Mouse (Mus musculus) brain, adult 2 months (tissue): ENCODE data around the gene Bend7.

ENCODE experiments used
- DNase-seq: peaks from one replicate; pipeline ENCODE4 v3.0.0; 2011; ENCODE audit warnings: low read depth, low spot score

Gene Bend7

GRCm38 (mm10) chr2:4717769-4718661, at the start of gene Bend7:
TSS of gene Bend7 (plus strand) at chr2:4717831.
- DNase-seq, result peak; percentile 25

DNA sequence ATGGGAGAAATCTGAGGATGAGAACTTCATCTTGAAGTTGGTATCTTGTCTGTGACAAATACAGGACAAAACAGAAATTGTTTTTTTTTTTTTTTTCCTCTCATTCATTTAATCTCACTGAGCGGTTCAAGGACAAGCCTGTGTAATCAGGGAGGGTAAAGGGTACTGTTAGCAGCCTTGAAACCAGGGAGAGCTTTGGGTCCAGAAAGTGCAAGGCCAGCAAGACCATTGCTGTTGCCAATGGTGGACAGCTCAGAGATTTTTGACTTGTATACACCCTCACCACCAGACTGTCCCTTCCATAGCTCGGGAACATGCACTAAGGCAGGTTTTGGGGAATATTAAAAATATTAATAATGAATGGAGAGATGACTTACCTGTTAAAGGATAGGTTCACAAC, 49.0 kb upstream of the Bend7 start:
- DNase-seq, result no peak

DNA sequence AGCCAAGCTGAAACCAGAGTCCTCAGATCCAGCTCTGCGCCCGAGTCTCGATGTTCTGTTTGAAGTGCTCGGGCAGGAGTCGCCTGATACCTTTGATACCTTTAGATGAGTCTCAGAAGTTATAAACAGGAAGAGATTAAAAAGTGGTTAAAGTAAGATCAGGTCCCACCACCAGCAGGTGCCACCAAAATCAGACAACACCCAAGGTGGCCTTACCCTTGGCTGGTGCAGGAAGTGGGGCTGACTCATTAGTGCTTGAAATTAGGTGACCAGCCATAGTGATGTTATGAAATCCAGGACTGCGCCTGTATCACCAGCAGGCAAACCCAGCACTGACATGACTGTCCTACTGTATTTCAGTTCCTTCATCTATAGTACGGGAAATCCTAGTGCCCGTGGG, 47.9 kb upstream of the Bend7 start:
- DNase-seq, result no peak

GRCm38 (mm10) chr2:4671636-4672035, 46.0 kb upstream of the Bend7 start:
- DNase-seq, result no peak

- no peak for DNase-seq
These were observed 37.7 kb upstream of the Bend7 start for GRCm38 (mm10) chr2:4679886-4680285.

DNA sequence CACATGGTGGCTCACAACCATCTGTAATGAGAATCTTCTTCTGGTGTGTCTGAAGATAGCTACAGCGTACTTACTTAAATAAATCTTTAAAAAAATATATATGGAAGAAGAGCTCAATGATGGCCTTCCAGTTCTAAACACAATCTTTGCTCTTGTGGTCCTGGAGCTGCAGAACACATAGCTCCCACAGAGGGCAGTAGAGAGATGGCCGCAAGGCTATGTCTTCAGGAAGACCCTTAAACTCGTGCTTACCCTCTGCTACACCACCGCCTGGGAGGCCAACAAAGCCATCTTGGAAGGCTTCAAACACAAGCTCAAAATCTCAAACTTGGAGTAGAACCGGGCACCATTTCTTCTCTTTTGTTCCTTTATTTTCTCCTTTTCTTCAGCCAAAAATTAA, 6.4 kb upstream of the Bend7 start:
- no peak for DNase-seq

DNA sequence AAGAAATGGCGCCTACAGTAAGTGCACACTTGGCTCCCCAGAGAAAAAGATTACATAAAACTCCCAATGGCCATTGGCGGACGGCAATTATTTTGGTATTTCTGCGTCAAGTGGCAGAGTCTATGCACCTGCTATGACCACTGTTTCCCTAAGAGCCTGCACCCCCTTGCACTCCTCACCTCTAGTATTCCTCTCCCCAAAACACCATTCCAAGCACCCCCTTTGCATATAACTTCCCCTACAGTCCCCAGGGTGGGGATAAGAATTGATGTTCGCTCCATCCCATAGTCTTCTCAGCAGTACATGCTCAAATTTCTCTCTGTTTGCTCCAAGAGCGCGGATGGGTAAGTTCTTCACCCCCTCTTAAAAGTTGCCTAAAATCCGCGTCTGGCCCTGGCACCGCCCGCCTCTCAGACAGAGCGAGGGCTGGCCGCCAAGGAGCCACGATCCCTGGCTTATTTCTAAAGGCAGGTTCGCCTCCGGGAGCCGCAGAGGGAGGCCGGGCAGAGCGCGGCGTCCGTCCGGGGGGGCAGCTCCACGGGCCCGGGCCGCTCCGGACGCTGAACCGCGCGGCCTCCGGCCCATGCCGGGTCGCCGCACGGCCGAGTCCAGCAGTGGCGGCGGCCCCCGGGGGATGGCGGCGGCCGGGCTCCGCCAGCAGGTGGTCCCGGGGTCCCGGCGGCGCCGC, 406 bp upstream of the Bend7 start:
- DNase-seq, result peak; percentile 27

- DNase-seq, result no peak
These were observed 5.5 kb downstream of the Bend7 start for GRCm38 (mm10) chr2:4723088-4723487.

DNA sequence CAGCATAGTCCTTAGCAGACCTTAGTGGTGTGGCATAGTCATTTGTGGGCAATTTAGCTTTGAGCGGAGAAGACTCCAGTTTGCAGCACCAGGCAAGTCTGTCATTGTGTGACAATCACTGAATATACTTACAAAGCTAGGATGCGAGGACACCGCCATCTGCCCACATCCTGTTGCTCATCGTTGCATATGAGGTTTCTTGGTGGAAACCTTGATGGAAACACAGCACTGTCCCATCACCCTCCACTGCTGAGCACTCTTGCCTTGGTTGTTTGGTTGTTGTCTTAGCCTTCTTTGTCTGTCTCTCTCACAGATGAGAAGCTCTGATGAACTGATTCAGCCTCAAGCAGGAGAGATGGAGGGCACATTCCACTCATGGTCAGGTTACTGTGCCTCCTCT, 12.5 kb downstream of the Bend7 start:
- no peak for DNase-seq

- no peak for DNase-seq
These were observed 16.3 kb downstream of the Bend7 start for GRCm38 (mm10) chr2:4733971-4734370.

- DNase-seq, result no peak
These were observed 18.6 kb downstream of the Bend7 start for GRCm38 (mm10) chr2:4736095-4736797.

- DNase-seq, result no peak
These were observed 19.1 kb downstream of the Bend7 start for GRCm38 (mm10) chr2:4736798-4737155.

- no peak for DNase-seq
These were observed 34.3 kb downstream of the Bend7 start for GRCm38 (mm10) chr2:4751918-4752317.

GRCm38 (mm10) chr2:4755716-4756115, 38.1 kb downstream of the Bend7 start:
- no peak for DNase-seq

DNA sequence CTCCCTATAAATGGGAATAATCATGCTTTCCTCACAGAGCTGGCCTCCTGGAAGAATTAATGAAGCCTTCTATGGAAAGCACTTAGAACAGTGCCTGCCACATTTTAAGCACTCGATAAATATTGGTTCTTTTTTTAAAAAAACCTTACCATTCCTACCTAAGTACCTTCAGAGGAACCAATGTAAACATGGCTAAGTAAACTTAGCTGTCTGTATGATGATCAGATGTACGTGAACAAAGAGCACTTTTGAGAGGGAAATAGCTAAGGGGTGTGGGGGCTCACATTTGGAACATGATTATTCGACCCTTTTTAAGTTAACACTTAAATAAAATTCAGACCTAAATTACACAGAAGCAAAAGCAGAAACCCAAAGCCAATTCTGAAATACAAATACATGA, 39.6 kb downstream of the Bend7 start:
- DNase-seq, result no peak

DNA sequence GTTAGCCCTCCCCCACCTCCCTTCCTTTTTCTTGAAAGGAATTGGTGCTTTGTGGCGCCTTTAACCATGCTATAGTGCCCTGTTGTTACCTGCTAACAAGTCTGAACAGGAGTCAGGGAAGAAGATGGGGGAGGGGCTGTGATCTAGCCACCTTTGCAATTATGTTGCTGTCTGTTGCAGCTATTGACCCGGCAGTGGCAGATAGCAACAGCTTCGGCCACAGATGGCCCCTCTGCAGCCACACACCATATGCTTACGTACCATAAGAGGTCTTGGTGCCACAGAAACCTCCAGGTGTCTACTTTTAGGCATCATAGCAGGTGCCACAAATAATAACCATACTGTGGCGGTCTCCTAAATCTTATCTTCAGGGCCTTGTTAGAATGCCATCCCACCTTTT, 43.1 kb downstream of the Bend7 start:
- DNase-seq, result no peak

- no peak for DNase-seq
These were observed 44.3 kb downstream of the Bend7 start for GRCm38 (mm10) chr2:4761906-4762305.

- DNase-seq, result no peak
These were observed 46.4 kb downstream of the Bend7 start for GRCm38 (mm10) chr2:4764071-4764470.

GRCm38 (mm10) chr2:4770376-4770775, 52.7 kb downstream of the Bend7 start:
- no peak for DNase-seq

- DNase-seq, result no peak
These were observed 56.3 kb downstream of the Bend7 start for GRCm38 (mm10) chr2:4773911-4774310.

DNA sequence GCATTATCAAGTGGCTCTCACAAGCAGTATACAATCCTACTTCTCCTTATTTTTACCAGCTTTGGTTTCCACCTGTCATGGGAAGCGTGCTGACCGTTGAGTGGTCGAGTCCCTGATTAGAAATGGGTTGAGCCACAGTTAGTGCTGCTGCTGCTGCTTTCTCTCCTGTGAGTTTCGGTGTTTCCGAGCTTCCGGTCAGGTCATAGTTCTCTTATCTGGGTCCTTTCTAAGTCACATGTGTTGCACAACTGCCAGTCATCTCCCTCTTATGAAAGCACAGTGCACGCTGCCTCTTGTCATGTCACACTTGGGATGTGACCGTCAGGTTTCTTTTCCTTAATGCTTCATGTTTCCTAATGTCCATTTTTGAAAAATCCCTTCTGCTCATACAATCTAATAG, 59.7 kb downstream of the Bend7 start:
- DNase-seq, result no peak

GRCm38 (mm10) chr2:4781641-4782040, 64.0 kb downstream of the Bend7 start:
- no peak for DNase-seq

GRCm38 (mm10) chr2:4782401-4782800, 64.8 kb downstream of the Bend7 start:
- no peak for DNase-seq
